ENCODE assay signal across 16 mouse cellular contexts in the genomic region with DNA sequence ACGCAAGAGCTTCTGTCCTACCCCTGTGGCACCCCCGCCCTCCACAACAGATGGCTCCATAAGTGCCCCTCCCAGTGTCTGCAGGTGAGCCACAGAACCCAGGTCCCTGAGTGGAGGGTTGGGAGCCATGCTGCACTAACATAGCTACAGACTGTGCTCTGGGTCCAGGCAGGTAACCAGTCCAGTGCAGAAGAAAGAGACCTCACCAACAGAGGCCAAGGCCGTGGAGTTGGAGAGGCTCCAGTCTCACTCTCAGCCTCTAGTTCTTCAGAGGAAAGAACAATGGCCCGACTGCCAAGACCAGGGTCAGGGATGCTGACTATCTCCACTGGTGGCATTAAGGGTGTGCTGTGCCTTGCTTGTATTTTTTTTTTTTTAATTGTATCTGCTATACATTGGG.
"Had no signal": no experiment of that assay in that cellular context is flagged by ENCODE, and none has a peak within 500 bp of the region (broad histone marks: within the 10 kb centered on the region; RNA-seq: fewer than 3 reads in every experiment).

No protein-coding gene starts in this region.

- H3K4me1 ChIP-seq: lung, embryonic 15.5 days; midbrain, embryonic 13.5 days; midbrain, embryonic 15.5 days; neural tube, embryonic 12.5 days; stomach, embryonic 15.5 days had no signal

- H3K27me3 ChIP-seq: lung, embryonic 15.5 days; megakaryocyte, embryonic 14.5 days; midbrain, embryonic 13.5 days; midbrain, embryonic 15.5 days; neural tube, embryonic 12.5 days; stomach, embryonic 15.5 days had no signal

- DNase-seq: liver, postnatal 0 days; lung, adult 2 months; lung, postnatal 14 days; lung, postnatal 36 days; right cerebral cortex, postnatal 14 days; thymus, adult 2 months; thymus, postnatal 25 days; thymus, postnatal 4 days had no signal

- H3K4me3 ChIP-seq: lung, embryonic 15.5 days; megakaryocyte, embryonic 14.5 days; midbrain, embryonic 13.5 days; midbrain, embryonic 15.5 days; neural tube, embryonic 12.5 days; stomach, embryonic 15.5 days had no signal

- H3K27ac ChIP-seq: lung, embryonic 15.5 days; macrophage; midbrain, embryonic 13.5 days; midbrain, embryonic 15.5 days; neural tube, embryonic 12.5 days; stomach, embryonic 15.5 days; stomach, postnatal 0 days had no signal
